Mouse (Mus musculus) embryo, embryonic 10.5 days (tissue): Measurements from ENCODE around the gene B3galt4.

Experiments used
- DNase-seq: peaks from one replicate; pipeline ENCODE4 v3.0.0-alpha.2; 2015; ENCODE audit warnings: low spot score

B3galt4 gene

GRCm38 (mm10) chr17:33920282-33921097, 30.8 kb downstream of the B3galt4 start:
- DNase-seq: peak; percentile 92

- DNase-seq: peak; percentile 65
These were observed 31.7 kb downstream of the B3galt4 start for GRCm38 (mm10) chr17:33919351-33920281.

- no peak for DNase-seq
These were observed 32.7 kb downstream of the B3galt4 start for GRCm38 (mm10) chr17:33918293-33919203.

- DNase-seq: no peak
These were observed 33.5 kb downstream of the B3galt4 start for GRCm38 (mm10) chr17:33917656-33918292.

- no peak for DNase-seq
These were observed 34.2 kb downstream of the B3galt4 start for GRCm38 (mm10) chr17:33916847-33917655.

- DNase-seq: peak; percentile 84
These were observed 35.0 kb downstream of the B3galt4 start for GRCm38 (mm10) chr17:33916294-33916693.

GRCm38 (mm10) chr17:33915671-33916250, 35.5 kb downstream of the B3galt4 start, which contains the start of the genes Tapbp and Zbtb22:
Gene Tapbp, plus strand, starts transcription at chr17:33915899.
Gene Zbtb22, plus strand, starts transcription at chr17:33915904.
- peak; percentile 99 for DNase-seq

DNA sequence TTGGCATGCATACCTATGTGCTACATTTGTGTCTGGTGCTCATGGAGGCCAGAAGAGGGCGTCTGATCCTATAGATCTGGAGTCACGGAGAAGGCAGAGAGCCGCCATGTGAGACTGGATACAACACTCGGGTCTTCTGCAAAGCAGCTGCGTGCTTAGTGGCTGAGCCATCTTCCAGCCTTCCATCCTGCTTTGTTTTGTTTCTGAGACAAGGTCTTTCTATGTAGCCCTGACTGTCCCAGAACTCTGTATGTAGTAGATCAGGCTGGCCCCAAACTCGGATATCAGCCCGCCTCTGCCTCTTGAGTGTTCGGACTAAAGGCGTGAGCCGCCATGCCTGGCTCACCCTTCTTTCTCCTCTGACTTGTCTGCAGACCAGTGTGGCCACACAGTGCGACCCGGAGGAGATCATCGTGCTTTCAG, 36.3 kb downstream of the B3galt4 start:
- no peak for DNase-seq

- no peak for DNase-seq
These were observed 37.4 kb downstream of the B3galt4 start for GRCm38 (mm10) chr17:33913905-33914304.

- no peak for DNase-seq
These were observed 38.0 kb downstream of the B3galt4 start for GRCm38 (mm10) chr17:33913264-33913663.

DNA sequence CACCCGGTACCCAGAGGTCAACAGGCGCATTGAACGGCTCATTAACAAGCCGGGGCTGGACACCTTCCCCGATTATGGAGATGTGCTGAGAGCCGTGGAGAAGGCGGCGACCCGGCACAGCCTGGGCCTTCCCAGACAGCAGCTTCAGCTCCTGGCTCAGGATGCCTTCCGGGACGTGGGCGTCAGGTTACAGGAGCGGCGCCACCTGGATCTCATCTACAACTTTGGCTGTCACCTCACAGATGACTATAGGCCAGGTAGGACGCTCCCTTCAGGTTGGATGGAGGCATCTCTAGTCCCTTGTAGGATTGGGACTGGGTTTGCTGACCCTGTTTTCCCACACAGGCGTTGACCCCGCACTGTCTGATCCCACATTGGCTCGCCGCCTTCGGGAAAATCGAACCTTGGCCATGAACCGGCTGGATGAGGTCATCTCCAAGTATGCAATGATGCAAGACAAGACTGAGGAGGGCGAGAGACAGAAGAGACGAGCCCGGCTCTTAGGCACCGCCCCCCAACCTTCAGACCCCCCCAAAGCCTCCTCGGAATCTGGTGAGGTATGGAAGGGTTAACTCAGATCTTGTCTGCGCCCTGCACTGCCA, 39.4 kb downstream of the B3galt4 start:
- no peak for DNase-seq

GRCm38 (mm10) chr17:33911052-33911812, 40.1 kb downstream of the B3galt4 start:
- no peak for DNase-seq

- DNase-seq: no peak
These were observed 40.8 kb downstream of the B3galt4 start for GRCm38 (mm10) chr17:33910346-33911051.

GRCm38 (mm10) chr17:33909869-33910250, 41.4 kb downstream of the B3galt4 start:
- peak; percentile 38 for DNase-seq

- peak; percentile 99 for DNase-seq
These were observed 42.0 kb downstream of the B3galt4 start, which contains the start of gene Daxx for GRCm38 (mm10) chr17:33909077-33909868. Gene Daxx, plus strand, starts transcription at chr17:33909414.

- DNase-seq: peak; percentile 45
These were observed 42.8 kb downstream of the B3galt4 start for GRCm38 (mm10) chr17:33908331-33909076.
